ENCODE assay signal across 2 mouse cellular contexts in the genomic region with DNA sequence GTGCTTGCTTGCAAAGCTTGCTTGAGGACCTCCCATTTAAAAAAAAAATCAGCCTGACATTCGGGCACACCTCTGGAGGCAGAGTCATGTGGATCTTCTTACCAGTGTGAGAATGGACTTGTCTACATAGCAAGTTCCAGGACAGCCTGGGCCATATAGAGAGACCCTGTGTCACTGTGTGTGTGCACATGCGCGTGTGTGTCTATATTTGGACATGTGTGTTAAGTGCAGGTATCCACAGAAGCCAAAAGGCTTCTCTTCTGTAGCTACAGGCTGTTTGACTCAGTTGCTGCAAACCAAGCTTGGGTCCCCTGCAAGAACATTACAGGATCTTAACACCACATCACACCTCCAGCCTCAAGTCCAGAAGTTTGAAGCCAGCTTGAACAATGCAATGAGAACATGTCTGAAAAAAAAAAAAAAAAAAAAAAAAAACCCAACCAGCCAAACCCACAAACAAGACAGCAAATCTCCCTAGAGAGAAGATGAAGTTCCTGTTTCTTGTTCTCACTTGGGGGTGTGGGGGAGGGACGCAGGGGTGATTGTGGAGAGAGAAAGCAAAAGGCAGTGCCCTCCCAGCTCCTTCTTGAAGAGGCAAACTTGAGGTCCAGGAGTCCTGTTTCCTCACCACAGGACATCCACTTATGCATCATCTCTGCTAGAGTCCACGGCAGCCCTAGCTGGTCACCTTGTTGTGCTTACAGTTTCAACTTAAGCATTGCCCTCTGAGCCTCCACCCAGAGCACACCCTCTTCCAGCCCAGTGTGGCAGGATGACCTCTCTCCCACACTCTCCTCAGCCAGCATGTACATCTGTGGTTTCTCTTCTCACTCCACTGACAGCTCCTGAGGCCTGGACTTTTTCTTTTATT.
TF ChIP-seq lines count a peak whose summit lies in the region.

No protein-coding gene starts in this region.

TF ChIP-seq in CH12.LX, 34 proteins besides CTCF, POLR2A, EP300 and RAD21 (continued from another document):
- TF ChIP-seq GABPA (IDR thresholded peaks at IDR 0.05; ENCODE audit: insufficient replicate concordance, low read depth, low read length) (no peak), ZMIZ1 (IDR thresholded peaks at IDR 0.05; ENCODE audit: low read depth, low read length) (0 out of 2 replicates have a peak, but pooled peaks have one; percentile 45), MAX (IDR thresholded peaks at IDR 0.05; ENCODE audit: low read length) (peak; percentile 82), JUND (conservative IDR thresholded peaks at IDR 0.05; ENCODE audit: low read depth, low read length) (no peak; the same call in 1 of the 2 replicates), SIN3A (IDR thresholded peaks at IDR 0.05; ENCODE audit: low read length) (no peak), TCF12 (IDR thresholded peaks at IDR 0.05; ENCODE audit: low read depth, low read length) (peak; percentile 53), ZNF384 (IDR thresholded peaks at IDR 0.05; ENCODE audit: low read depth, low read length) (peak; percentile 99), RCOR1 (conservative IDR thresholded peaks at IDR 0.05; ENCODE audit: low read depth, low read length) (0 out of 2 replicates have a peak, but pooled peaks have one; percentile 61), CHD2 (IDR thresholded peaks at IDR 0.05; ENCODE audit: low read length) (peak; percentile 82; the same call in 1 of the 2 replicates), ZKSCAN1 (IDR thresholded peaks at IDR 0.05; ENCODE audit: borderline replicate concordance, low read depth, low read length) (no peak; the same call in 1 of the 2 replicates), HCFC1 (IDR thresholded peaks at IDR 0.05; ENCODE audit: low read depth, low read length) (no peak; the same call in 1 of the 2 replicates), MYC (IDR thresholded peaks at IDR 0.05; ENCODE audit: low read depth, low read length) (0 out of 2 replicates have a peak, but pooled peaks have one; percentile 17), TBP (conservative IDR thresholded peaks at IDR 0.05; ENCODE audit: low read depth, low read length) (0 out of 2 replicates have a peak, but pooled peaks have one; percentile 12), MAFK (IDR thresholded peaks at IDR 0.05; ENCODE audit: insufficient replicate concordance, low read length) (no peak), USF1 (IDR thresholded peaks at IDR 0.05; ENCODE audit: low read depth, low read length) (no peak), SMC3 (IDR thresholded peaks at IDR 0.05; ENCODE audit: low read depth, low read length) (no peak), E2F4 (IDR thresholded peaks at IDR 0.05; ENCODE audit: insufficient replicate concordance, low read depth, low read length) (no peak), USF2 (conservative IDR thresholded peaks at IDR 0.05; ENCODE audit: low read depth, low read length) (no peak), IRF4 (IDR thresholded peaks at IDR 0.05; ENCODE audit: low read depth, low read length) (peak; percentile 64; the same call in 1 of the 2 replicates), MEF2A (IDR thresholded peaks at IDR 0.05; ENCODE audit: borderline replicate concordance, low read depth, low read length) (peak; percentile 64; the same call in 1 of the 2 replicates), ETS1 (conservative IDR thresholded peaks at IDR 0.05; ENCODE audit: low read depth, low read length) (peak; percentile 69), POLR2AphosphoS2 (IDR thresholded peaks at IDR 0.05; ENCODE audit: low read depth, low read length) (no peak), ZC3H11A (IDR thresholded peaks at IDR 0.05; ENCODE audit: low read depth, low read length) (no peak), PAX5 (IDR thresholded peaks at IDR 0.05; ENCODE audit: low read length) (no peak), CHD1 (IDR thresholded peaks at IDR 0.05; ENCODE audit: low read depth, low read length) (no peak), UBTF (IDR thresholded peaks at IDR 0.05; ENCODE audit: low read depth, low read length) (no peak), NRF1 (IDR thresholded peaks at IDR 0.05; ENCODE audit: low read depth, low read length) (peak; percentile 79), MAZ (IDR thresholded peaks at IDR 0.05; ENCODE audit: low read depth, low read length) (peak; percentile 39; the same call in 1 of the 2 replicates), MXI1 (IDR thresholded peaks at IDR 0.05; ENCODE audit: low read depth, low read length) (peak; percentile 63; the same call in 1 of the 2 replicates), BHLHE40 (IDR thresholded peaks at IDR 0.05; ENCODE audit: low read depth, low read length) (peak; percentile 28; the same call in 1 of the 2 replicates), ELF1 (IDR thresholded peaks at IDR 0.05; ENCODE audit: low read depth, low read length) (peak; percentile 36; the same call in 1 of the 2 replicates), KAT2A (IDR thresholded peaks at IDR 0.05; ENCODE audit: insufficient replicate concordance, low read length) (0 out of 2 replicates have a peak, but pooled peaks have one; percentile 30), NELFE (IDR thresholded peaks at IDR 0.05; ENCODE audit: low read depth, low read length) (no peak)

TF ChIP-seq in myocyte, 11 proteins besides CTCF, POLR2A, EP300 and RAD21:
- TF ChIP-seq REST (IDR thresholded peaks at IDR 0.05; ENCODE audit: insufficient read depth, insufficient read length) (no peak), MYOD1 (IDR thresholded peaks at IDR 0.05; ENCODE audit: control insufficient read depth in 1 of 3, insufficient read length in 2 of 3, low read depth in 2 of 3) (peak; percentile 84 to 92 (median 86)), TCF3 (IDR thresholded peaks at IDR 0.05; ENCODE audit: insufficient read length, low read depth) (no peak), TCF12 (IDR thresholded peaks at IDR 0.05; ENCODE audit: insufficient read depth, poor library complexity, severe bottlenecking) (peak; percentile 4), CEBPB (IDR thresholded peaks at IDR 0.05; ENCODE audit: insufficient read depth, poor library complexity, severe bottlenecking) (no peak)
